In the genomic region with DNA sequence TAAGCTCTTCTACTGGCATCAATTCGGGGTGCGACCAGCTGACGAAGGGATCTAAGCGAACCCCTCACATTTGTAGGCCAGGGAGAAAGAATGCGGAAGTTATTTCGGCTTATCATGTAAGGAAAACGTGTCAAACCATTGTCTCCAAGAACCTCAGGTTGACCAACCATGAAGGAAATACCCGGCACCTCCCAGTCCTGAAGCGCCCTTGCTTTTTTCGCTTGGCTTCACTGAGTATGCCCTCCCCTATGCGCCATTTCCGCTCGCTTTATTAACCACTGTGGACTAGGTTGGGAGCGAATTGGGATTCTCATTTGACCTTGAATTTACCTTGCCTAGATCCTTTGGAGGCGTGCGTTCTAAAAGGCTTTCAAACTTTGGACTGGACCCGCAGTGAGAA, we compare ENCODE assay signal across 8 mouse cellular contexts. TPM values are rescaled to one million over a fixed set of nuclear protein-coding genes. Genes with fewer than 3 reads are reported as not detected.
DNase-seq lines count a peak whose midpoint lies in the region; ATAC-seq and TF ChIP-seq lines count a peak whose summit lies in the region.

No protein-coding gene starts in this region.

- peak; percentile 69 for ATAC-seq in G1E (ENCODE audit: extremely low read depth, insufficient number of reproducible peaks, low FRiP score, poor library complexity, severe bottlenecking)
- no peak for ATAC-seq in embryonic facial prominence, embryonic 13.5 days (ENCODE audit: insufficient number of reproducible peaks, insufficient read depth, low FRiP score, low TSS enrichment, low read depth)
- peak; percentile 69 for ATAC-seq in hindbrain, embryonic 11.5 days (ENCODE audit: low FRiP score)
- ATAC-seq in limb, embryonic 13.5 days (ENCODE audit: low FRiP score, low read depth) = peak; percentile 30; the same call in 1 of the 2 replicates
- peak; percentile 46 for ATAC-seq in midbrain, embryonic 14.5 days (ENCODE audit: low FRiP score, low TSS enrichment)

- peak; percentile 16 for DNase-seq in gastrocnemius, postnatal 25 days
- DNase-seq in gastrocnemius, postnatal 14 days = no peak
- peak; percentile 14 for DNase-seq in G1E (ENCODE audit: low spot score)
- DNase-seq in hindbrain, embryonic 11.5 days (ENCODE audit: low spot score) = peak; percentile 59
- DNase-seq in midbrain, embryonic 14.5 days = peak; percentile 62
- no peak for DNase-seq in thymus, postnatal 14 days

- intact Hi-C loops in gastrocnemius, postnatal 14 days (cut with DNase I; ENCODE audit: low total_unique reads) = no loop called here

- peak overlapping the region; percentile 86 for H3K27ac ChIP-seq in embryonic facial prominence, embryonic 13.5 days
- H3K27ac ChIP-seq in hindbrain, embryonic 11.5 days (ENCODE audit: low read depth, low read length) = peak overlapping the region; percentile 70
- H3K27ac ChIP-seq in limb, embryonic 13.5 days = peak overlapping the region; percentile 79
- H3K27ac ChIP-seq in midbrain, embryonic 14.5 days (replicated peaks; ENCODE audit: low read depth, low read length) = peak overlapping the region; percentile 91

- no peaks in the 10 kb centered on the region for H3K27me3 ChIP-seq in G1E (ENCODE audit: insufficient read depth, low read length)
- no peaks in the 10 kb centered on the region; the same call in 1 of the 2 replicates for H3K27me3 ChIP-seq in embryonic facial prominence, embryonic 13.5 days
- no peaks in the 10 kb centered on the region for H3K27me3 ChIP-seq in hindbrain, embryonic 11.5 days (ENCODE audit: control insufficient read depth, insufficient read depth, low read length)
- H3K27me3 ChIP-seq in limb, embryonic 13.5 days = no peaks in the 10 kb centered on the region
- no peaks in the 10 kb centered on the region for H3K27me3 ChIP-seq in midbrain, embryonic 14.5 days (ENCODE audit: control insufficient read depth, insufficient read depth, low read length)

- TF ChIP-seq CTCF in G1E (IDR thresholded peaks at IDR 0.05; ENCODE audit: low read depth, low read length) = no peak

- H3K4me1 ChIP-seq in G1E (ENCODE audit: insufficient read depth, low read depth, low read length) = peaks cover 3% of the 10 kb centered on the region
- no peaks in the 10 kb centered on the region for H3K4me1 ChIP-seq in embryonic facial prominence, embryonic 13.5 days
- H3K4me1 ChIP-seq in hindbrain, embryonic 11.5 days (replicated peaks; ENCODE audit: control insufficient read depth, insufficient read depth, low read length) = no peaks in the 10 kb centered on the region
- H3K4me1 ChIP-seq in limb, embryonic 13.5 days = no peaks in the 10 kb centered on the region
- no peaks in the 10 kb centered on the region for H3K4me1 ChIP-seq in midbrain, embryonic 14.5 days (ENCODE audit: control insufficient read depth, insufficient read depth, low read length)

- 22% methylated on average over 17 of the region's 17 CpGs for WGBS in embryonic facial prominence, embryonic 13.5 days
- WGBS in hindbrain, embryonic 11.5 days = 22% methylated on average over 17 of the region's 17 CpGs
- WGBS in limb, embryonic 13.5 days = 17% methylated on average over 17 of the region's 17 CpGs
- WGBS in midbrain, embryonic 14.5 days = 19% methylated on average over 17 of the region's 17 CpGs

- H3K36me3 ChIP-seq in G1E (replicated peaks) = no peaks in the 10 kb centered on the region
- no peaks in the 10 kb centered on the region for H3K36me3 ChIP-seq in embryonic facial prominence, embryonic 13.5 days
- H3K36me3 ChIP-seq in hindbrain, embryonic 11.5 days (ENCODE audit: control insufficient read depth, insufficient read depth, low read length) = no peaks in the 10 kb centered on the region
- no peaks in the 10 kb centered on the region for H3K36me3 ChIP-seq in limb, embryonic 13.5 days
- no peaks in the 10 kb centered on the region for H3K36me3 ChIP-seq in midbrain, embryonic 14.5 days (ENCODE audit: control insufficient read depth, insufficient read depth, low read length)

- peak overlapping the region; percentile 72 for H3K4me3 ChIP-seq in G1E (ENCODE audit: low read depth, low read length)
- H3K4me3 ChIP-seq in embryonic facial prominence, embryonic 13.5 days = peak overlapping the region; percentile 55
- H3K4me3 ChIP-seq in hindbrain, embryonic 11.5 days (ENCODE audit: low read depth, low read length) = peak overlapping the region; percentile 44
- peak overlapping the region; percentile 50 for H3K4me3 ChIP-seq in limb, embryonic 13.5 days
- H3K4me3 ChIP-seq in midbrain, embryonic 14.5 days (replicated peaks; ENCODE audit: low read depth, low read length) = peak overlapping the region; percentile 46

- peak overlapping the region; percentile 70 for H3K9ac ChIP-seq in embryonic facial prominence, embryonic 13.5 days
- H3K9ac ChIP-seq in hindbrain, embryonic 11.5 days (ENCODE audit: low read depth, low read length) = peak overlapping the region; percentile 69
- peak overlapping the region; percentile 70 for H3K9ac ChIP-seq in limb, embryonic 13.5 days
- peak overlapping the region; percentile 66 for H3K9ac ChIP-seq in midbrain, embryonic 14.5 days (replicated peaks; ENCODE audit: low read length)

- H3K9me3 ChIP-seq in G1E (replicated peaks) = no peaks in the 10 kb centered on the region
- H3K9me3 ChIP-seq in embryonic facial prominence, embryonic 13.5 days = no peaks in the 10 kb centered on the region
- H3K9me3 ChIP-seq in hindbrain, embryonic 11.5 days (ENCODE audit: control insufficient read depth, low read length) = no peaks in the 10 kb centered on the region
- H3K9me3 ChIP-seq in limb, embryonic 13.5 days = no peaks in the 10 kb centered on the region
- no peaks in the 10 kb centered on the region for H3K9me3 ChIP-seq in midbrain, embryonic 14.5 days (ENCODE audit: control insufficient read depth, low read length)

- peak overlapping the region; percentile 53 for H3K4me2 ChIP-seq in embryonic facial prominence, embryonic 13.5 days
- H3K4me2 ChIP-seq in hindbrain, embryonic 11.5 days (replicated peaks; ENCODE audit: low read depth, low read length) = peak overlapping the region; percentile 31
- peak overlapping the region; percentile 57 for H3K4me2 ChIP-seq in limb, embryonic 13.5 days (replicated peaks)
- peak overlapping the region; percentile 49 for H3K4me2 ChIP-seq in midbrain, embryonic 14.5 days (ENCODE audit: low read length)

RNA-seq across cellular contexts. Expression of gene Gk, which starts 0.5 kb away (rescaled TPM):
- 1 to 10 TPM; 1.3 to 3.6 TPM for total RNA-seq in gastrocnemius, postnatal 25 days (2021)
- total RNA-seq in gastrocnemius, postnatal 14 days (2021) = 1 to 10 TPM; 2.2 to 2.5 TPM
- total RNA-seq in G1E (2014; fragmentation: Nextera tagmentation) (19.6 and 31.8 TPM in 2 replicates), G1E (2017) (17.3 and 17.6 TPM in 2 replicates)
- 0.90 and 1.0 TPM in 2 replicates for polyA plus RNA-seq in G1E (2012)
- 7.1 and 7.5 TPM in 2 replicates for polyA plus RNA-seq in embryonic facial prominence, embryonic 13.5 days (2015; fragmentation: Nextera tagmentation; extraction: Ambion mirVana)
- 8.4 and 9.3 TPM in 2 replicates for polyA plus RNA-seq in hindbrain, embryonic 11.5 days (2014; fragmentation: Nextera tagmentation; extraction: Ambion mirVana)
- 5.3 TPM in 2 replicates for polyA plus RNA-seq in limb, embryonic 13.5 days (2015; fragmentation: Nextera tagmentation; extraction: Ambion mirVana)
- polyA plus RNA-seq in midbrain, embryonic 14.5 days (2014; fragmentation: Nextera tagmentation; extraction: Ambion mirVana) = 10.3 and 10.6 TPM in 2 replicates

Comparison
In these comparisons a context has a peak if more than half of its experiments do, and no peak if none do; other contexts are left out.
1. DNase-seq: peak in gastrocnemius, postnatal 25 days (single experiment), G1E (single experiment), hindbrain, embryonic 11.5 days (single experiment) and midbrain, embryonic 14.5 days (single experiment); none in gastrocnemius, postnatal 14 days (single experiment) and thymus, postnatal 14 days (single experiment).
2. Peak in every context shown above with its lines, with median percentiles within 50 percentile points of each other: H3K4me3 ChIP-seq, H3K27ac ChIP-seq, H3K4me2 ChIP-seq and H3K9ac ChIP-seq.